Mouse (Mus musculus) retina, adult 2 months (tissue): ENCODE measurements around the gene Exosc6.
"Not testable (repeated sequence)": the region's sequence is repeated elsewhere in the genome, so short reads cannot be mapped to it uniquely, and the experiment has no call there.

ENCODE experiments used
- DNase-seq: peaks from one replicate; pipeline ENCODE4 v3.0.0-alpha.2; 2012; ENCODE audit warnings: low read depth, low spot score

The Exosc6 gene

GRCm38 (mm10) chr8:111061688-111062071, 5.5 kb downstream of the Exosc6 start:
- no peak for DNase-seq

- peak; percentile 58 for DNase-seq
These were observed 6.1 kb downstream of the Exosc6 start for GRCm38 (mm10) chr8:111062072-111062757.

- no peak for DNase-seq
These were observed 6.8 kb downstream of the Exosc6 start for GRCm38 (mm10) chr8:111062893-111063292.

- DNase-seq: no peak
These were observed 10.2 kb downstream of the Exosc6 start for GRCm38 (mm10) chr8:111066308-111066707.

- no peak for DNase-seq
These were observed 11.3 kb downstream of the Exosc6 start for GRCm38 (mm10) chr8:111067439-111067838.

DNA sequence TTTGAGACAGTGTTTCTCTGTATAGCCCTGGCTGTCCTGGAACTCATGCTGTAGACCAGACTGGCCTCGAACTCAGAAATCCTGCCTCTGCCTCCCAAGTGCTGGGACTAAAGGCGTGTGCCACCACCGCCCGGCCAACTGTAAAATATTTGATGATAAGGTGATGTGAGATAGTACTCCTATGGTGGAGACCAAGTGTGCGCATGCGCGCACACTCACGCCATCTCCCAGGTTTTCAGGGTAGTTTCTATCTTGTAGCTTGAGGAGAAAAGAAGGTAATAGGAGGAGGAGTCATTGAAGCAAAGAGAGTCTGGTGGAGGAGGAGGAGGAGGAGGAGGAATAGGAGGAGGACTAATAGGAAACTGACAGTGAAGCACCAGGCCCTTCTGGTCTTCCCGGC, 12.5 kb downstream of the Exosc6 start:
- DNase-seq: not testable (repeated sequence)

DNA sequence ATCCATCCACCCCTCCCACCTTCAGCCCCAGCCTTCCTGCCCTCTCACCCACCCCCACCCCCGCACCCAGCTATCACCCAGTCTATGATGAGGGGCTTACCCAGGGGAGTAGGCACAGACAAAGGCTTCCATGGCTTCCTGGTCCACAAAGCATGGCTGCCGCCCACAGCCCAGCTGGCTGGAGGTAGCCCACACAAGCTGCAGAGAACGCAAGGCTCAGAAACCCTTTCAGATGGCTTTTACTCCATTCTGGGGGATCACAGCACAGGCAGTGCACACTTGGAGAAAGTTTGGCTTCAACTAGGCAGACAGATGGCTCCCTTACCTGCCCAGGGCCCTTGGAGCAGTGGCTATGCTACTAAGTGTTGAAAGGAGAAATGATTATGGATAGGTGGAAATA, 19.8 kb downstream of the Exosc6 start:
- no peak for DNase-seq

DNA sequence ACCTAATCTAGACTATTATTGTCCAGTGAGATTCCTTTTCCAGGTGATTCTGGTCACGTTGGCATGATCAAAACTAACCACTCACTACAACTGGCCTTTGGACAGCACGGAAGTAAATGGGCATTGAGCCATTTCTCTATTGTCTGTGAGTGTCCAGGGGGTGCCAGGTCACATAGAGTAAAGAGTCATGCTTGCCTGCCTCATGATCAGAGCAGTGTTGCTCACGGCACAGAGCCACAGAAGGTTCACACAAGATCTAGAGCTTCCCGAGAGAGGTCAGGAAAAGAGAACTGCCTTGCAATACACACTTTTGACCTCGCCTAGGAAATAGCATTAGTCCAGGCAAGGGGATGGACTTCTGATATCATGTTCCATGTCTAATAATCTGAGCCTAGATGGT, 23.3 kb downstream of the Exosc6 start:
- no peak for DNase-seq

DNA sequence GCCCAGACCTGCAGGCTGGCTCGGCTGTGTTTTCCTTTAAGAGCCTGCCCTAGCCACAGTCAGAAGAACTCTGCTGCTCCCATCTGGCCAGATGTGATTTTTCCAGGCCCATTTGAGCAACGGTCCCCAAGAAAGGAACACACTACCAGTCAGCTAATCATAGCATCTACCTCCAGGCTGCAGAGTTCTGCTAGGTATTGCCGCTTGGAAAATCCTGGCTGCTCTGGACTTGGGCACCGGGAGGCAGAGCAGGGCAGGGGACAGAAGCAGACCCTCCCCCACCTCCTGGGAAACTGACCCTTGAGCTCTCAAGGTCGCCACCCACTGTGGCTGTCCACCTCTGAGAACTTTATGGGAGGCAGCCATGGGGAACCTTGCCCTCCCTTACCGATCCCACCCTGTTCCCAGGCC, 23.7 kb downstream of the Exosc6 start:
- no peak for DNase-seq

- no peak for DNase-seq
These were observed 25.6 kb downstream of the Exosc6 start for GRCm38 (mm10) chr8:111081580-111082258.

- not testable (repeated sequence) for DNase-seq
These were observed 27.8 kb downstream of the Exosc6 start for GRCm38 (mm10) chr8:111083936-111084335.

DNA sequence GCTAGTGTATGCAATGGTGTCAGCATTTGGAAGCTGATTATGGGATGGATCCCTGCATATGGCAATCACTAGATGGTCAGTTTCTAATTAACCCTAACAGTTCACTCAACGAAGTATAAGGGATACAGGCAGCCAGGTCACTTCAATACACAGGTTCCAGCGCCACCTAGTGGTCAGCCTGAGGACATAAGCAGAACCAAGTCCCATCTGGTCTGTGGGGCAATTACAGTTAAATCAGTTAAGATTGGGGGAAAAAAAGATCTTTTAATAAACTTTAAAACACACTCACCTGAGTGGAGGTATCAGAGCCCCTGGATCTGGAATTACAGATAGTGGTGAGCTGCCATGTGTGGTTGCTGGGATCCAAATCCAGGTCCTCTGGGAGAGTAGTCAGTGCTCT, 34.0 kb downstream of the Exosc6 start:
- DNase-seq: peak; percentile 57

DNA sequence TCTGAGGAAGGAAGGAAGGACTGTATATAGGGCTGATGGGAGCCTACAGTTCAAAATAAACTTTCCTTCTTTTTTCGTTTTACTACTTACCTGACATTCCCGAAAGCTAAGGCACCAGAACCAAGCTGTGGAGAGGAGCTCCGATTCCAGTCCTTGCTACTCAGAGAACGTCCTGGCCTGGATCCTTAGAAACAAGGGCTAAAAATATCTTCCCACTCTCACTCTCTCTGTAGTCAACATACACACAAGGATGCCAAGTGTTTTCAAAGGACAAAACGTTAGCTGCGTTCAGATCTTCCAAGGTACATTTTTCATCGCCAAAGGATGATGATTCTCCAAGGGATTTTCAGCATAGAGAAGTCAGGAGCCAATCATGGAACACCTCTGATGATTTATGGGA, 35.6 kb downstream of the Exosc6 start:
- no peak for DNase-seq

DNA sequence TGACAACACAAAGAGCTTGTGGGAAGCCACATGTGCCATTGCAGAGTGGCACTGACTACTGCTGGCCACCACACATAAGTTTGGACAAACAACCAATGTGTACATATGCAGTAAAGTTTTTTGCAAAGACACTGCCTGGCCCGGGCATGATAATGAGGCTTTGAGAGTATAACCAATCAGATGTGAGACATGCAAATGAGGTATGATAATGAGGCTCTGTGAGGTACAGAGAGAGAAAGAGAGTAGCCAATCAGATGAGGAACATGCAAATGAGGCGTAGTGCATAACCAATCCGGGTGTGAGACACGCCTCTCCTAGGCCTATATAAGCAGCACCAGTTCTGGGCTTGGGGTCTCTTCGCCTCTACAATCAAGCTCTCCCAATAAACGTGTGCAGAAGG, 36.2 kb downstream of the Exosc6 start, which contains the start of gene Clec18a:
Clec18a (minus strand) TSS at position 101 of the 400 bp plus-strand sequence.
- not testable (repeated sequence) for DNase-seq

DNA sequence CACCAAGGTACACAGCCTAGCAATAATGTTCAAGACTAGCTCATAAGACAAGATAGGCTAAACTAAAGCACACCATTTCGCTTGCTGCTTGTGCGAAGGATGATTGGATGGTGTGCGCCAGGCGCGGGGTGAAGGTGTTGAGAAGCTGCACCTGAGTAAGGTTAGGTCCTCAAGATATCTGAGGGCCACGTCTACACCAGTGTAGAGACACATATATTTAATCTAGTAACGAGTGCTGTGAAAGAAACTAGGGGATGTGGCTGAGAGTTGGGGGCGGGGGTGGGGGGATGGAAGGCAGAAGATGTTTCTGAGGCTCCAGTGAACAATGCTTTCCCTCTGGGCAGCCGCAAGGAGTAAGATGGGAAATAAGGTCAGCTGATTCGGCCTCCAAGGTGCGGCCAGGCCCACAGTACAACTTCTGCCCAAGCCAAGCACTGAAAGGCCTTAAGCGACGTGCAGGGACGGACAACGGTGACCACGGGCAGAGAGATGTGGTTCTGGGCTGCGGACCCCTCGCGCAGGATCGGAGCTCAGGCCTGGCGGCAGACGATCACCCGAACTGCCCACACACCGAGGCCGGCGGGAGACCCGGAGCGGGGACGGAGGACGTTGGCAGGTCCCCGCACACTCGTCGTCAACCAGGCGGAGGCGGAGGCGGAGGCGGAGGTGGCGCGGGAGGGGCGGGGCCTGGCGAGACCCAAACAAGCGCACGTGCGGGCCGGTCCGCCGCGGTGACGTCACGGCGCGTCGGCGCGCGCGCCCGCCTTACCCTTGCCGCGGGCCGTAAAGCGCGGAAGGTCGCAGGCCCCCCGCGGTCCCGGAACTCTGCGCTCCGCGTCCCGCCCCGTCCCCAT, 38.0 kb downstream of the Exosc6 start, which contains the start of gene Pdpr:
Pdpr (plus strand) TSS at position 766 of the 854 bp plus-strand sequence.
- peak; percentile 65 for DNase-seq

- not testable (repeated sequence) for DNase-seq
These were observed 38.7 kb downstream of the Exosc6 start for GRCm38 (mm10) chr8:111094719-111095302.
